Mouse (Mus musculus) cerebellum, adult 2 months (tissue): ENCODE measurements around the gene Acta2.

ENCODE experiments used
- CTCF ChIP-seq: fragments of 200-500 bp; IDR thresholded peaks from 2 replicates; pipeline ENCODE4 v1.5.1; 2011; ENCODE audit warnings: low read depth, mild to moderate bottlenecking, control low read depth, low read length, moderate library complexity, borderline replicate concordance; ENCODE audit not compliant: insufficient read depth
- POLR2A ChIP-seq: fragments of 200-500 bp; IDR thresholded peaks from 2 replicates; pipeline ENCODE4 v1.6.1; 2011; ENCODE audit warnings: low read length, control low read depth, borderline replicate concordance; ENCODE audit not compliant: insufficient read depth

- TF ChIP-seq CTCF: no peak
- no peak for TF ChIP-seq POLR2A
Observed at GRCm38 (mm10) chr19:34254880-34255681, at the start of gene Acta2.
